Mouse (Mus musculus) sigmoid colon, adult 10 weeks (tissue): ENCODE measurements around the gene Gm14308. TPM values are rescaled to one million over a fixed set of nuclear protein-coding genes. Genes with fewer than 3 reads are reported as not detected.

ENCODE experiments used
- polyA plus RNA-seq: library from polyadenylated mRNA; stranded (reverse); fragments of 350-450 nt; fragmentation: Illumina TruSeq; extraction: RNeasy Lipid Tissue Mini Kit (QIAGEN cat#74804); gene quantifications from one replicate; pipeline ENCODE4 v1.2.3, GENCODE M21; 2014; ENCODE audit warnings: low read depth, low replicate concordance

Gm14308 gene
- polyA plus RNA-seq = 14.3 TPM

DNA sequence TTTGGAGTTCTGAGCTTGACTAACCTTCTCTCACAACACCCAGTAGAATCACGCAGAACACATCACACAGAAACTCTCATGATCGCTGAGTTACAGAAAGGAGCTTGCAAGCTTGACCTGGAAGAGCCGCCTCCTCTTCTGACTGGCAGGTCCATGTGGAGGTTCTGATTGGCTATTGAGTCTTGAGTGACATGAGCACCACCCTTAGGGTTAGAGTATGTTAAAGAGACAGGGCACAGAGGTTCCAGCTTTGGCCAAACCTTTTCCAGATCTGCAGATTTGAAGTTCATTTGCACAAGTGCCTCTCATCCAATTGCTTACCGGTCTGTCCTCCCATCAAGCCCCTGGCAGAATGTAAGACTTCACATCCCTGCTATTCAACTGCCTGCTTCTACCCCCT, at the start of gene Gm14308:
Gene Gm14308, minus strand, starts transcription at position 101 of the 400 bp plus-strand sequence.

DNA sequence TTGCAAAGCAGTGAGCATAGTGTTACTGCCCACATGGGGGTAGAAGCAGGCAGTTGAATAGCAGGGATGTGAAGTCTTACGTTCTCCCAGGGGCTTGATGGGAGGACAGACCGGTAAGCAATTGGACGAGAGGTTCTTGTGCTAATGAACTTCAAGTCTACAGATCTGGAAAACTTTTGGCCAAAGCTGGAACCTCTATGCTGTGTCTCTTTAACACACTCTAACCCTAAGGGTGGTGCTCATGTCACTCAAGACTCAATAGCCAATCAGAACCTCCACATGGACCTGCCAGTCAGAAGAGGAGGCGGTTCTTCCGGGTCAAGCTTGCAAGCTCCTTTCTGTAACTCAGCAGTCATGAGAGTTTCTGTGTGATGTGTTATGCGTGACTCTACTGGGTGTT, 34.1 kb upstream of the Gm14308 start, which contains the start of gene Zfp973:
Gene Zfp973, plus strand, starts transcription at position 301 of the 400 bp plus-strand sequence.

Other genes starting within 250 kb of the Gm14308 start
- 15.2 TPM for gene Gm14435, start 212.8 kb downstream of the Gm14308 start, polyA plus RNA-seq
- 7.8 TPM for gene Gm14434, start 149.6 kb downstream of the Gm14308 start, polyA plus RNA-seq
- gene Zfp967, start 115.3 kb downstream of the Gm14308 start, polyA plus RNA-seq = not detected
- gene Zfp973, start 34.2 kb upstream of the Gm14308 start, polyA plus RNA-seq = 66.7 TPM
- 116 TPM for gene Gm14305, start 72.0 kb upstream of the Gm14308 start, polyA plus RNA-seq
- gene Gm14295, start 162.3 kb upstream of the Gm14308 start, polyA plus RNA-seq = 47.1 TPM
- gene Gm14408, start 194.8 kb upstream of the Gm14308 start, polyA plus RNA-seq = not detected